Mouse (Mus musculus) lung, postnatal 4 days (tissue): ENCODE measurements around the gene Rhox3a2.
"Not testable (repeated sequence)": the region's sequence is repeated elsewhere in the genome, so short reads cannot be mapped to it uniquely, and the experiment has no call there.

ENCODE experiments used
- DNase-seq, 2 experiments: peaks; one replicate each; pipeline ENCODE4 v3.0.0; 2021

The Rhox3a2 gene

DNA sequence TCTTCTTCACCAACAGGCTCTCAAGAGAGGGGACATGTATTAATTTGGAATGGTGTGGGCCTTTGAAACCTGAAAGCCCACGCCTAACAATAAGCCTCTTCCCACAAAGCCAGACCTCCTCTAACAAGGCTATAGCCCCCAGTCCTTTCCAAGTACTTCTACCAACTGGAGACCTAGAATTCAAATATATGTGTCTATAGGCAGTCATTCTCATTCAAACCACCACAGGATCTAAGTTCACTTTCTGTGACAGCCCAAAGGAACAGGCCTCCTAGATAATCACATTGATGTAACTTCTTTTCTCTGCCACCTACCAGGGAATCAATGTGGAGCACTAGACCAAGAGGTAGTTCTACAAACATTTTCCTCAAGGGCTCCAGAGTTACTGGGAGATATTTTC lies at the start of gene Rhox3a2:
Gene Rhox3a2, plus strand, starts transcription at position 301 of the 400 bp plus-strand sequence.
- not testable (repeated sequence) for DNase-seq

DNA sequence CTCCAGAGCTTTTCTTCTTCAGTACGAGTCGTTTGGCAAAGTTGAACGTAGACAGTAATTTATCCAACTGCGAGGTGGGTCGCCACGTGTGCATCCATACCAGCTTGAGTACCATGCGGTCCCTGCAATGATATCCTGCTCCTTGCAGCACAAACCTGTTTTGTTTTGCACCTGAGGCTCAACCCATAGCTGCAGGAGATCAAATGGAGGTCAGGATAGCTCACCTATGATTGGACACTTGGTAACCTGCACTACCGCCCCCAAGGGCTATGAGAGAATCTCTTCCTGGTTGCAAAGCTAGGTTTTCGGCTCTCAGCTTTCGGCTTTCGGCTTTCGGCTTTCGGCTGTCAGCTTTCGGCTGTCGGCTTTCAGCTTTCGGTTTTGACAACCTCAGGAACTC lies 10.7 kb downstream of the Rhox3a2 start, which contains the start of gene Rhox4a2:
Gene Rhox4a2, plus strand, starts transcription at position 301 of the 400 bp plus-strand sequence.
- DNase-seq, result not testable (repeated sequence)

DNA sequence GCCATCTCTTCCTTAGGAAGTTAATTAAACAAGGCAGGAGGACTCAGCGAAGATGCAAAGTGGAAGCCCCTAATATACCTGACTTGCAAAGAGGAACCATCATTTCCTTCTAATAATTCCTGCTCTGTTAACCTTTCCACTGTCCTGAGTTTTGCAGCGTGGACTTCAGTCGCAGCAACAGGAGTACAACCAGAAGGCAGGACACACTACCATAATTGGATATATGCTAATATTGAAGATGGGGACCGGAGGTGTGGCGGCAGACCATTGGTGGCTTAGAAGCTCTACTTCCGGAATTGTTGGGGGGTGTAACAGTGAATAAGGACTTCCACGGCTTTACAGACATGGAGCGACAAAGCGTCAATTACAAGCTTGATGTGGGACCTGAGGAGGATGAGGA lies 31.9 kb downstream of the Rhox3a2 start, which contains the start of gene Rhox2b:
Gene Rhox2b, plus strand, starts transcription at position 301 of the 400 bp plus-strand sequence.
- not testable (repeated sequence) for DNase-seq

DNA sequence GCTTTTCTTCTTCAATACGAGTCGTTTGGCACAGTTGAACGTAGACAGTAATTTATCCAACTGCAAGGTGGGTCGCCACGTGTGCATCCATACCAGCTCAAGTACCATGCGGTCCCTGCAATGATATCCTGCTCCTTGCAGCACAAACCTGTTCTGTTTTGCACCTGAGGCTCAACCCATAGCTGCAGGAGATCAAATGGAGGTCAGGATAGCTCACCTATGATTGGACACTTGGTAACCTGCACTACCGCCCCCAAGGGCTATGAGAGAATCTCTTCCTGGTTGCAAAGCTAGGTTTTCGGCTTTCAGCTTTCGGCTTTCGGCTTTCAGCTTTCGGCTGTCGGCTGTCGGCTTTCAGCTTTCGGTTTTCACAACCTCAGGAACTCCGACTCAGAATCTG lies 52.4 kb downstream of the Rhox3a2 start, which contains the start of gene Rhox4b:
Gene Rhox4b, plus strand, starts transcription at position 301 of the 400 bp plus-strand sequence.
- DNase-seq, result not testable (repeated sequence)
